Mouse (Mus musculus) CH12.LX (cell line): ENCODE results near the gene 1700113H08Rik. TPM values are rescaled to one million over a fixed set of nuclear protein-coding genes. Genes with fewer than 3 reads are reported as not detected.

ENCODE experiments used
- DNase-seq: peaks from one replicate; pipeline ENCODE4 v3.0.0-alpha.2; 2013; ENCODE audit errors: extremely low read depth
- H3K27ac ChIP-seq: 2 replicates; pipeline ENCODE4 v1.5.1; 2012; ENCODE audit warnings: low read depth, mild to moderate bottlenecking, control low read depth, moderate library complexity; ENCODE audit not compliant: insufficient read depth
- H3K27me3 ChIP-seq: replicated peaks from 2 replicates; pipeline ENCODE3; 2012; ENCODE audit warnings: inconsistent platforms
- H3K36me3 ChIP-seq, 2 experiments: replicated peaks in 1 of 2; 2 replicates each; pipeline versions ENCODE3 to v1.6.1; 2012; ENCODE audit warnings: inconsistent platforms in 1 of 2, low read length in 1 of 2, mild to moderate bottlenecking in 1 of 2, mixed read lengths in 1 of 2, moderate library complexity in 1 of 2; ENCODE audit not compliant: control insufficient read depth in 1 of 2, insufficient read depth in 1 of 2
- H3K4me1 ChIP-seq, 2 experiments: 2 replicates each; pipeline ENCODE4 v1.6.1; 2012; ENCODE audit warnings: inconsistent platforms in 1 of 2, moderate library complexity in 1 of 2; ENCODE audit not compliant: insufficient read depth in 2 of 2, control insufficient read depth in 1 of 2
- H3K4me2 ChIP-seq: 2 replicates; pipeline ENCODE4 v1.6.1; 2012; ENCODE audit warnings: low read depth, mild to moderate bottlenecking, control low read depth; ENCODE audit not compliant: poor library complexity, insufficient read depth, severe bottlenecking
- H3K4me3 ChIP-seq, 3 experiments: fragments of 150-350 bp in 1 of 3; sonication (generic) in 1 of 3; replicated peaks in 1 of 3; 2 replicates each; pipeline versions ENCODE3 to v1.5.1; 2011 to 2012; ENCODE audit warnings: low read depth in 2 of 3, low read length in 2 of 3, mild to moderate bottlenecking in 2 of 3, moderate library complexity in 2 of 3, control low read depth in 1 of 3, improper control_type of control experiment in 1 of 3, inconsistent platforms in 1 of 3, mixed read lengths in 1 of 3; ENCODE audit not compliant: poor library complexity in 1 of 3
- H3K79me2 ChIP-seq: replicated peaks from 2 replicates; pipeline ENCODE4 v1.6.1; 2012; ENCODE audit warnings: mild to moderate bottlenecking, moderate library complexity; ENCODE audit not compliant: control insufficient read depth, poor library complexity, insufficient read depth, severe bottlenecking; ENCODE audit errors: extremely low read depth
- H3K9ac ChIP-seq: 2 replicates; pipeline ENCODE4 v1.6.1; 2012; ENCODE audit warnings: low read depth, mild to moderate bottlenecking, control low read depth, moderate library complexity; ENCODE audit not compliant: insufficient read depth
- H3K9me3 ChIP-seq: replicated peaks from 2 replicates; pipeline ENCODE3; 2012; ENCODE audit warnings: low read length, inconsistent platforms, mixed read lengths
- BHLHE40 ChIP-seq: IDR thresholded peaks from 2 replicates; pipeline ENCODE4 v1.6.1; 2011; ENCODE audit warnings: mild to moderate bottlenecking, low read depth, low read length, improper control_type of control experiment
- CHD1 ChIP-seq: IDR thresholded peaks from 2 replicates; pipeline ENCODE4 v1.6.1; 2012; ENCODE audit warnings: low read depth, low read length, improper control_type of control experiment, inconsistent platforms
- CHD2 ChIP-seq: IDR thresholded peaks from 2 replicates; pipeline ENCODE4 v1.6.1; 2011; ENCODE audit warnings: low read length, improper control_type of control experiment
- ELF1 ChIP-seq: IDR thresholded peaks from 2 replicates; pipeline ENCODE4 v1.6.1; 2014; ENCODE audit warnings: low read depth, mild to moderate bottlenecking, inconsistent platforms, low read length, improper control_type of control experiment
- EP300 ChIP-seq: IDR thresholded peaks from 2 replicates; pipeline ENCODE4 v1.6.1; 2011; ENCODE audit warnings: low read length, improper control_type of control experiment
- ETS1 ChIP-seq: conservative IDR thresholded peaks from 2 replicates; pipeline ENCODE4 v1.6.1; 2012; ENCODE audit warnings: low read depth, mild to moderate bottlenecking, inconsistent platforms, low read length, improper control_type of control experiment, moderate library complexity
- GABPA ChIP-seq: IDR thresholded peaks from 2 replicates; pipeline ENCODE4 v1.6.1; 2012; ENCODE audit warnings: low read depth, low read length, improper control_type of control experiment, inconsistent platforms; ENCODE audit not compliant: insufficient replicate concordance
- HCFC1 ChIP-seq: IDR thresholded peaks from 2 replicates; pipeline ENCODE4 v1.6.1; 2012; ENCODE audit warnings: low read depth, mild to moderate bottlenecking, inconsistent platforms, low read length, improper control_type of control experiment
- JUN ChIP-seq: IDR thresholded peaks from 2 replicates; pipeline ENCODE4 v1.6.1; 2011; ENCODE audit warnings: low read depth, mild to moderate bottlenecking, low read length, improper control_type of control experiment, moderate library complexity; ENCODE audit not compliant: insufficient read depth
- KAT2A ChIP-seq: IDR thresholded peaks from 2 replicates; pipeline ENCODE4 v1.6.1; 2012; ENCODE audit warnings: low read length, improper control_type of control experiment, inconsistent platforms; ENCODE audit not compliant: insufficient replicate concordance
- MAFK ChIP-seq: IDR thresholded peaks from 2 replicates; pipeline ENCODE4 v1.6.1; 2011; ENCODE audit warnings: low read length, improper control_type of control experiment; ENCODE audit not compliant: insufficient replicate concordance
- MAX ChIP-seq: IDR thresholded peaks from 2 replicates; pipeline ENCODE4 v1.6.1; 2011; ENCODE audit warnings: low read length, improper control_type of control experiment
- MEF2A ChIP-seq: IDR thresholded peaks from 2 replicates; pipeline ENCODE4 v1.6.1; 2014; ENCODE audit warnings: low read depth, mild to moderate bottlenecking, inconsistent platforms, low read length, improper control_type of control experiment, borderline replicate concordance
- NRF1 ChIP-seq: IDR thresholded peaks from 2 replicates; pipeline ENCODE4 v1.6.1; 2014; ENCODE audit warnings: low read depth, mild to moderate bottlenecking, inconsistent platforms, low read length, improper control_type of control experiment, moderate library complexity
- POLR2A ChIP-seq: IDR thresholded peaks from 2 replicates; pipeline ENCODE4 v1.6.1; 2011; ENCODE audit warnings: low read depth, mild to moderate bottlenecking, improper control_type of control experiment, low read length
- POLR2AphosphoS2 ChIP-seq: IDR thresholded peaks from 2 replicates; pipeline ENCODE4 v1.6.1; 2011; ENCODE audit warnings: low read depth, low read length, improper control_type of control experiment
- RAD21 ChIP-seq: IDR thresholded peaks from 2 replicates; pipeline ENCODE4 v1.6.1; 2011; ENCODE audit warnings: low read depth, mild to moderate bottlenecking, low read length, improper control_type of control experiment, moderate library complexity
- SIN3A ChIP-seq: IDR thresholded peaks from 2 replicates; pipeline ENCODE4 v1.6.1; 2012; ENCODE audit warnings: low read length, improper control_type of control experiment, inconsistent platforms
- SMC3 ChIP-seq: IDR thresholded peaks from 2 replicates; pipeline ENCODE4 v1.6.1; 2011; ENCODE audit warnings: low read depth, low read length, improper control_type of control experiment
- TBP ChIP-seq: conservative IDR thresholded peaks from 2 replicates; pipeline ENCODE4 v1.6.1; 2011; ENCODE audit warnings: low read depth, low read length, improper control_type of control experiment
- USF1 ChIP-seq: IDR thresholded peaks from 2 replicates; pipeline ENCODE4 v1.6.1; 2014; ENCODE audit warnings: low read depth, mild to moderate bottlenecking, inconsistent platforms, low read length, improper control_type of control experiment
- USF2 ChIP-seq: conservative IDR thresholded peaks from 2 replicates; pipeline ENCODE4 v1.6.1; 2011; ENCODE audit warnings: low read depth, low read length, improper control_type of control experiment
- ZNF384 ChIP-seq: IDR thresholded peaks from 2 replicates; pipeline ENCODE4 v1.6.1; 2012; ENCODE audit warnings: low read depth, low read length, improper control_type of control experiment, inconsistent platforms
- dilution Hi-C: fragments of 300-500 bp; cut with MboI; formaldehyde crosslinking; loops from 2 replicates; pipeline ENCODE4 v1.14.3; 2020; ENCODE audit warnings: low sequenced_read_pairs; ENCODE audit not compliant: extremely low pct_unique_long_range_greater_than_20kb, extremely low pct_ligation_motif_present
- in situ Hi-C: fragments of 300-500 bp; cut with MboI; formaldehyde crosslinking; loops from 3 replicates; pipeline ENCODE4 v1.14.3; 2019; ENCODE audit warnings: low sequenced_read_pairs, low pct_ligation_motif_present, low pct_unique_long_range_greater_than_20kb, mixed read lengths
- polyA plus RNA-seq: library from polyadenylated mRNA; unstranded; fragments of >175 nt; gene quantifications from 2 replicates; pipeline ENCODE4 v1.2.1, GENCODE M21; 2012; ENCODE audit warnings: low read depth; ENCODE audit not compliant: insufficient read length
- total RNA-seq, 2 experiments: library from RNA; depleted of rRNA; stranded (reverse); fragments of 300-350 nt in 1 of 2; fragments of >200 nt in 1 of 2; gene quantifications; 2 replicates each; pipeline ENCODE4 v1.2.3; 2012 to 2014

The 1700113H08Rik gene
- total and polyA plus RNA-seq, 3 experiments: not detected

DNA sequence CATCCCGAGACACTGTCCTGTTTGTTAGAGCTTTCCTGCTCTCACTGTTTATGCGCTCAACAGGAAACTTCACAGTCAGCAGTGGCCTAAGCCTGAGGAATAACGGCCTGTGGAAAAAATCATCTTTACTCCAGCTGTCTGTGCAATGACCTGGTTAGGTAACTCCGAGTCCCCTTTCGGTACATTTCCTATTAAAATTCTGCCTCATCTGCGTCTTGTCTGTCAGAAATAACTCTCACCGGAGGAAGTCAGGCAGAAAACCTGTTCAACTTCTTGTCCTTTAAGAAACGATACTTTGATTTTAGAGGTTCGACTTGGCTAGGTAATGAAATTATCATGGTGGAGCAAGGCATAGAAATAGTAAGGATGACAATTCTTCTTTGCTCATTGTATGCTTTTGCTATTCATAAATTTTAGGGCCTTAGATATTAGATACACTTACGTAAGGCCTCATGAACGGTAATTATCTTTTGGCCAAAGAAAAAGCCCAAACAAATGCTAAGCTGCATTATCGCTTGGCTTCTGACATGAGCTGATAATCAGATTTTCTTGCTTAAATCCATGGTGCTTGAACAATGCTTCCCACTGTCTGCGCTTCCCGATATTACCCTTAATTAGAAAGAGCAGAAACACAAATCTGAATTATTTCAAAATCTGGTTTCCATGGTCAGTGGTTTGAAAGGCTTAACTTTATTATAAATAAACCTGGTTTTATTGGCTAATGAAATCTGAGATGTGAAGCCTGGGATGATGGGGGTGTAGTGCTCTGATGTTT is 96.1 kb downstream of the 1700113H08Rik start:
- TF ChIP-seq POLR2A (no peak), BHLHE40 (no peak), RAD21 (no peak), ZNF384 (no peak), TBP (no peak), ETS1 (no peak), MAFK (no peak), HCFC1 (no peak), POLR2AphosphoS2 (no peak), EP300 (no peak)
- no peak for DNase-seq
- dilution Hi-C loops (no loop called here), in situ Hi-C loops (no loop called here)
- no peaks in the 10 kb centered on the region for H3K79me2 ChIP-seq
- peaks cover 6 to 8% of the 10 kb centered on the region in 2 experiments; a peak in 3 of 4 replicates for H3K4me1 ChIP-seq
- no peaks in the 10 kb centered on the region for H3K9me3 ChIP-seq
- no peak overlapping the region for H3K4me3 ChIP-seq
- no peak overlapping the region for H3K9ac ChIP-seq
- no peak overlapping the region for H3K27ac ChIP-seq
- no peak overlapping the region for H3K4me2 ChIP-seq
- no peaks in the 10 kb centered on the region for H3K27me3 ChIP-seq
- no peaks in the 10 kb centered on the region for H3K36me3 ChIP-seq

DNA sequence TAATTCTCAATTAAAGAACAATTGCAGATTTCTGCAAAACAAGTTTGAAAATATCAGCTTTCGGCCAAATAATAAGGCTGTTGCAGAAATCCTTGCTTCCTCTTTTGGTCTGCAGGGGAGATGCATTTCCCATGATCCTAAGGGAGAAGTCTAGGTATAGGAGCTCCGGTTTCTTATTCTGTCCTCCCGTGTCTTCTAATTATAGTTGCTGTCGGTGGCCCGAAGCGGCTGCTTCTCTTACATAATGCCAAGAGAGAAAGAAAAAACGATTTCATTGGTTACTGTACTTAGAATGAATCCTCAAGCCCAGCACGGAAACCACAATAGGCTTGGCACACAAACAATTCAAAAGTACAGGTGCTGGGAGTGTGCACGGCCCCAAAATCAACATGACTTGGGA is 101.9 kb downstream of the 1700113H08Rik start:
- Histone ChIP-seq H3K4me3 (no peak overlapping the region), H3K4me1 (no peaks in the 10 kb centered on the region), H3K27me3 (no peaks in the 10 kb centered on the region), H3K36me3 (no peaks in the 10 kb centered on the region), H3K9me3 (no peaks in the 10 kb centered on the region), H3K79me2 (no peaks in the 10 kb centered on the region), H3K4me2 (no peak overlapping the region), H3K27ac (no peak overlapping the region), H3K9ac (no peak overlapping the region)
- dilution Hi-C loops (no loop called here), in situ Hi-C loops (no loop called here)
- no peak for DNase-seq
- TF ChIP-seq MEF2A (no peak), SMC3 (no peak), USF2 (no peak), JUN (no peak), USF1 (no peak), KAT2A (no peak), EP300 (no peak), MAX (no peak), CHD2 (no peak), CHD1 (no peak), ELF1 (no peak), GABPA (no peak), SIN3A (no peak), NRF1 (no peak), POLR2AphosphoS2 (no peak)
